Mouse (Mus musculus): ENCODE results near the gene Sumo1. TPM values are rescaled to one million over a fixed set of nuclear protein-coding genes. Genes with fewer than 3 reads are reported as not detected.

Gene Sumo1
- total RNA-seq, 1 experiment = 161 TPM

- no peak for TF ChIP-seq HCFC1 (IDR thresholded peaks at IDR 0.05; ENCODE audit: borderline replicate concordance, insufficient read depth, low read length)
- TF ChIP-seq ZNF384 (IDR thresholded peaks at IDR 0.05; ENCODE audit: low read depth, low read length) = no peak
- TF ChIP-seq MAFK (IDR thresholded peaks at IDR 0.05; ENCODE audit: insufficient read depth, low read depth, low read length) = no peak
- no peak for TF ChIP-seq CHD2 (IDR thresholded peaks at IDR 0.05; ENCODE audit: low read depth, low read length)
- no peak for TF ChIP-seq ZC3H11A (IDR thresholded peaks at IDR 0.05; ENCODE audit: borderline replicate concordance, low read depth, low read length)
- Histone ChIP-seq H3K36me3 (ENCODE audit: control insufficient read depth, insufficient read depth, low read length, poor library complexity, severe bottlenecking) (no peaks in the 10 kb centered on the region; the same call in 1 of the 2 replicates), H3K4me3 (ENCODE audit: insufficient read depth in 1 of 2, low read depth in 1 of 2, low read length in 2 of 2, poor library complexity in 1 of 2, severe bottlenecking in 1 of 2) (no peak overlapping the region; a peak in 1 of 4 replicates), H3K27ac (ENCODE audit: insufficient read depth, low read depth, low read length, poor library complexity, severe bottlenecking) (no peak overlapping the region; the same call in 1 of the 2 replicates), H3K9me3 (ENCODE audit: control insufficient read depth, insufficient read depth, low read depth, low read length) (no peaks in the 10 kb centered on the region), H3K9ac (ENCODE audit: insufficient read depth, low read depth, low read length, poor library complexity, severe bottlenecking) (no peak overlapping the region), H3K4me1 (ENCODE audit: control insufficient read depth in 2 of 2, insufficient read depth in 2 of 2, low read length in 2 of 2, poor library complexity in 1 of 2) (peaks cover 4 to 15% of the 10 kb centered on the region in 2 experiments; a peak in 3 of 4 replicates)
- DNase-seq (ENCODE audit: low read depth, low spot score) = no peak
- in situ Hi-C loops (cut with MboI; ENCODE audit: low sequenced_read_pairs in 2 of 2, unreplicated experiment in 2 of 2) = no loop called here
Measured at GRCm38 (mm10) chr1:59663456-59664135, 7.0 kb downstream of the Sumo1 start.

GRCm38 (mm10) chr1:59656244-59657171, 14.1 kb downstream of the Sumo1 start:
- Histone ChIP-seq H3K27ac (ENCODE audit: insufficient read depth, low read depth, low read length, poor library complexity, severe bottlenecking) (no peak overlapping the region), H3K9me3 (ENCODE audit: control insufficient read depth, insufficient read depth, low read depth, low read length) (no peaks in the 10 kb centered on the region), H3K4me1 (ENCODE audit: control insufficient read depth in 2 of 2, insufficient read depth in 2 of 2, low read length in 2 of 2, poor library complexity in 1 of 2) (peaks cover 0 to 4% of the 10 kb centered on the region in 2 experiments; a peak in 1 of 4 replicates), H3K36me3 (ENCODE audit: control insufficient read depth, insufficient read depth, low read length, poor library complexity, severe bottlenecking) (peaks cover 7% of the 10 kb centered on the region), H3K4me3 (ENCODE audit: insufficient read depth in 1 of 2, low read depth in 1 of 2, low read length in 2 of 2, poor library complexity in 1 of 2, severe bottlenecking in 1 of 2) (no peak overlapping the region), H3K9ac (ENCODE audit: insufficient read depth, low read depth, low read length, poor library complexity, severe bottlenecking) (no peak overlapping the region)
- in situ Hi-C loops (cut with MboI; ENCODE audit: low sequenced_read_pairs in 2 of 2, unreplicated experiment in 2 of 2) = no loop called here
- no peak for DNase-seq (ENCODE audit: low read depth, low spot score)
- TF ChIP-seq CHD2 (IDR thresholded peaks at IDR 0.05; ENCODE audit: low read depth, low read length) = no peak
- no peak for TF ChIP-seq ZC3H11A (IDR thresholded peaks at IDR 0.05; ENCODE audit: borderline replicate concordance, low read depth, low read length)
- TF ChIP-seq HCFC1 (IDR thresholded peaks at IDR 0.05; ENCODE audit: borderline replicate concordance, insufficient read depth, low read length) = no peak
- no peak for TF ChIP-seq MAFK (IDR thresholded peaks at IDR 0.05; ENCODE audit: insufficient read depth, low read depth, low read length)
- TF ChIP-seq ZNF384 (IDR thresholded peaks at IDR 0.05; ENCODE audit: low read depth, low read length) = no peak

- no peak for TF ChIP-seq CHD2 (IDR thresholded peaks at IDR 0.05; ENCODE audit: low read depth, low read length)
- no peak for TF ChIP-seq MAFK (IDR thresholded peaks at IDR 0.05; ENCODE audit: insufficient read depth, low read depth, low read length)
- TF ChIP-seq ZC3H11A (IDR thresholded peaks at IDR 0.05; ENCODE audit: borderline replicate concordance, low read depth, low read length) = no peak
- no peak overlapping the region for H3K9ac ChIP-seq (ENCODE audit: insufficient read depth, low read depth, low read length, poor library complexity, severe bottlenecking)
- in situ Hi-C loops (cut with MboI; ENCODE audit: low sequenced_read_pairs in 2 of 2, unreplicated experiment in 2 of 2) = no loop called here
- peaks cover 7% of the 10 kb centered on the region for H3K36me3 ChIP-seq (ENCODE audit: control insufficient read depth, insufficient read depth, low read length, poor library complexity, severe bottlenecking)
- H3K4me3 ChIP-seq (ENCODE audit: insufficient read depth in 1 of 2, low read depth in 1 of 2, low read length in 2 of 2, poor library complexity in 1 of 2, severe bottlenecking in 1 of 2) = no peak overlapping the region
- H3K27ac ChIP-seq (ENCODE audit: insufficient read depth, low read depth, low read length, poor library complexity, severe bottlenecking) = no peak overlapping the region
- DNase-seq (ENCODE audit: low read depth, low spot score) = no peak
- no peaks in the 10 kb centered on the region for H3K4me1 ChIP-seq (ENCODE audit: control insufficient read depth in 2 of 2, insufficient read depth in 2 of 2, low read length in 2 of 2, poor library complexity in 1 of 2)
- H3K9me3 ChIP-seq (ENCODE audit: control insufficient read depth, insufficient read depth, low read depth, low read length) = no peaks in the 10 kb centered on the region
Measured at GRCm38 (mm10) chr1:59653243-59653911, 17.3 kb downstream of the Sumo1 start.

GRCm38 (mm10) chr1:59651201-59651819, 19.3 kb downstream of the Sumo1 start:
- H3K36me3 ChIP-seq (ENCODE audit: control insufficient read depth, insufficient read depth, low read length, poor library complexity, severe bottlenecking) = peaks cover 7% of the 10 kb centered on the region
- in situ Hi-C loops (cut with MboI; ENCODE audit: low sequenced_read_pairs in 2 of 2, unreplicated experiment in 2 of 2) = no loop called here

More at GRCm38 (mm10) chr1:59651201-59651819, 19.3 kb downstream of the Sumo1 start:
- Histone ChIP-seq H3K9ac (ENCODE audit: insufficient read depth, low read depth, low read length, poor library complexity, severe bottlenecking) (no peak overlapping the region), H3K9me3 (ENCODE audit: control insufficient read depth, insufficient read depth, low read depth, low read length) (no peaks in the 10 kb centered on the region), H3K4me1 (ENCODE audit: control insufficient read depth in 2 of 2, insufficient read depth in 2 of 2, low read length in 2 of 2, poor library complexity in 1 of 2) (no peaks in the 10 kb centered on the region), H3K27ac (ENCODE audit: insufficient read depth, low read depth, low read length, poor library complexity, severe bottlenecking) (no peak overlapping the region), H3K4me3 (ENCODE audit: insufficient read depth in 1 of 2, low read depth in 1 of 2, low read length in 2 of 2, poor library complexity in 1 of 2, severe bottlenecking in 1 of 2) (no peak overlapping the region)
- no peak for DNase-seq (ENCODE audit: low read depth, low spot score)
- no peak for TF ChIP-seq ZNF384 (IDR thresholded peaks at IDR 0.05; ENCODE audit: low read depth, low read length)
- no peak for TF ChIP-seq HCFC1 (IDR thresholded peaks at IDR 0.05; ENCODE audit: borderline replicate concordance, insufficient read depth, low read length)
- no peak for TF ChIP-seq CHD2 (IDR thresholded peaks at IDR 0.05; ENCODE audit: low read depth, low read length)
- no peak for TF ChIP-seq ZC3H11A (IDR thresholded peaks at IDR 0.05; ENCODE audit: borderline replicate concordance, low read depth, low read length)
- TF ChIP-seq MAFK (IDR thresholded peaks at IDR 0.05; ENCODE audit: insufficient read depth, low read depth, low read length) = no peak
